Mouse (Mus musculus): Measurements from ENCODE around the gene Map3k6.

- TF ChIP-seq HCFC1 (IDR thresholded peaks at IDR 0.05; ENCODE audit: borderline replicate concordance, insufficient read depth, low read length) = no peak
- TF ChIP-seq ZC3H11A (IDR thresholded peaks at IDR 0.05; ENCODE audit: borderline replicate concordance, low read depth, low read length) = peak; percentile 78; the same call in 1 of the 2 replicates
- TF ChIP-seq ZNF384 (IDR thresholded peaks at IDR 0.05; ENCODE audit: low read depth, low read length) = no peak
- no peak for TF ChIP-seq MAFK (IDR thresholded peaks at IDR 0.05; ENCODE audit: insufficient read depth, low read depth, low read length)
Measured at GRCm38 (mm10) chr4:133297801-133298238, 57.2 kb downstream of the Map3k6 start.

All from ES-E14 (cell line).